Mouse (Mus musculus): Measurements from ENCODE around the gene Sh3kbp1. TPM values are rescaled to one million over a fixed set of nuclear protein-coding genes. Genes with fewer than 3 reads are reported as not detected.

The Sh3kbp1 gene
- polyA plus RNA-seq, 1 experiment from 2014 or later = 17.9 TPM

DNA sequence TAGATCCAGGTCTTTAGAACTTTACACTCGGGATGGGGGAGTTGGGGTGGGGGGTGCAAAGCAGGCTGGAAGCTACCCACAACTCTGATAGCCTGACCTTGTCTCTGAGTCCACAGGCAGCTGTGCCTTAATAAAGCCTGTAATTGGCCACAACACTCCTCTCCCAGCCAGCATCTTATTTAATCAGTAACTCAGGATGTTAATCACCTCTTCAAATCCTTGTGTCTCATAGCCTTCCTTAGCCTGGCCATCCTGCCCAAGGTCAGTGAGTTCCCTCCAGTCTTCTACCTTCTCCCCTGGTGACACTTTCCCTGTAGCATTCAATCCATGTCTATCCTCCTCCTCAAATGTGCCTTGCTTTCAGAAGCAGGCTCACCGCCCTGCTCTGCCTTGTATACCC is 342.0 kb downstream of the Sh3kbp1 start:
- Histone ChIP-seq H3K9ac (replicated peaks; ENCODE audit: low read depth) (no peak overlapping the region), H3K4me2 (replicated peaks; ENCODE audit: low read depth, low read length) (no peak overlapping the region), H3K27ac (ENCODE audit: low read length) (no peak overlapping the region), H3K4me3 (ENCODE audit: low read depth, low read length) (no peak overlapping the region), H3K4me1 (ENCODE audit: insufficient read depth, low read depth, low read length) (no peaks in the 10 kb centered on the region), H3K36me3 (ENCODE audit: insufficient read depth, low read length) (no peaks in the 10 kb centered on the region), H3K27me3 (replicated peaks; ENCODE audit: insufficient read depth, low read length) (no peaks in the 10 kb centered on the region), H3K9me3 (ENCODE audit: low read length) (no peaks in the 10 kb centered on the region)
- WGBS = 91% methylated on average over 2 of the region's 2 CpGs
- DNase-seq (ENCODE audit: low spot score) (no peak), ATAC-seq (no peak)
- TF ChIP-seq CTCF (IDR thresholded peaks at IDR 0.05) (no peak), EP300 (IDR thresholded peaks at IDR 0.05) (no peak)

DNA sequence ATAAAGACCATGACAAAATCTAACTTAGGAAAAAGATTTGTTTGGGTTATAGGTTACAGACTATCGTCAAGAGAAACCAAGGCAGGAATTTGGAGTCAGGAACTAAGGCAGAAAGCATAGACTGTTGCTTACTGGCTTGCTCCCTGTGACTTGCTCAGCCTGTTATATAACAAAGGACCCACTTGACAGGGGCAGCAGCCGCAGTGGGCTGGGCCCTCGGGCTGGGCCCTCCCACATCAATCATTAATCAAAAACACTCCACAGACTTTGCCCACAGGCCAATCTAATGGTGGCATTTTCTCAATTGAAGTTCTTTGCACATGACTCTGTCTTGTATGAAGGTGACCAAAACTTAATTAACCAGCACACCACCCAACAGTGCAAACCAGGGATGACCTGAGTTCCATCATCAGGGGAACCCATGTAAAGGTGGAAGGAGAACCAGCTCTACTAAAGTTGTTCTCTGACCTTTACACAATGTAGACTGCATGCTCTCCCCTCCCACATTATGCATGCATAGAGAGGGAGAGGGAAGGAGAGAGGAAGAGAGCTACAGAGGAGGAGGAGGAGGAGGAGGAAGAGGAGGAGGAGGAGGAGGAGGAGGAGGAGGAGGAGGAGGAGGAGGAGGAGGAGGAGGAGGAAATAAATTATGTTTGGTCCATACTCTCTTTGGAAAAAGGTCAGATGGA is 344.2 kb downstream of the Sh3kbp1 start:
- no peak overlapping the region for H3K4me2 ChIP-seq (replicated peaks; ENCODE audit: low read depth, low read length)
- no peak for ATAC-seq
- no peaks in the 10 kb centered on the region for H3K9me3 ChIP-seq (ENCODE audit: low read length)

DNA sequence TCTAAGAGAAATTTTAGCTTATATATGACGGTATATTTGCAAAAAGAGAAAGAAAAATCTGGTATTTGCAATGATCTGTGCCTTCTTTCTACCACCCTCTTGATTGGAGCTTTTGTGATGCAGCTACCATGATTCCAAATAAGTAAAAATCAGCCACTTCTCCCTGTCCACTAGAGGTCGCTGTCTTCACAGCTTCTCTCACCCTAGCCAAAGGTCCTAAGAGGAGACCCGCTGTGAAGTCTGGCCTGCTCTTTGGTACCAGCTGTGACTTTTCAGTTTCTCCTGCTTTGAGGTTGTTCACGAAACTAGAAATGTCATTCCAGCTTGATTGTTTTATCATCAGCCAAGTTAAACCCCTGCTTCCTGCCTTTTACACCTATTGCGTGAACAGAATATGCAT is 346.7 kb downstream of the Sh3kbp1 start:
- H3K4me1 ChIP-seq (ENCODE audit: insufficient read depth, low read depth, low read length) = no peaks in the 10 kb centered on the region
- no peak overlapping the region for H3K9ac ChIP-seq (replicated peaks; ENCODE audit: low read depth)
- DNase-seq (ENCODE audit: low spot score) (peak; percentile 73), ATAC-seq (peak; percentile 50)
- H3K36me3 ChIP-seq (ENCODE audit: insufficient read depth, low read length) = no peaks in the 10 kb centered on the region
- 22% methylated on average over 5 of the region's 5 CpGs for WGBS
- H3K4me2 ChIP-seq (replicated peaks; ENCODE audit: low read depth, low read length) = no peak overlapping the region
- no peaks in the 10 kb centered on the region for H3K9me3 ChIP-seq (ENCODE audit: low read length)
- no peak overlapping the region for H3K4me3 ChIP-seq (ENCODE audit: low read depth, low read length)
- TF ChIP-seq EP300 (IDR thresholded peaks at IDR 0.05) (no peak), CTCF (IDR thresholded peaks at IDR 0.05) (peak; percentile 76)
- H3K27ac ChIP-seq (ENCODE audit: low read length) = no peak overlapping the region
- H3K27me3 ChIP-seq (replicated peaks; ENCODE audit: insufficient read depth, low read length) = no peaks in the 10 kb centered on the region

More for the DNA sequence above, 344.2 kb downstream of the Sh3kbp1 start:
- Histone ChIP-seq H3K27me3 (replicated peaks; ENCODE audit: insufficient read depth, low read length) (no peaks in the 10 kb centered on the region), H3K36me3 (ENCODE audit: insufficient read depth, low read length) (no peaks in the 10 kb centered on the region), H3K27ac (ENCODE audit: low read length) (no peak overlapping the region), H3K4me1 (ENCODE audit: insufficient read depth, low read depth, low read length) (no peaks in the 10 kb centered on the region), H3K9ac (replicated peaks; ENCODE audit: low read depth) (no peak overlapping the region), H3K4me3 (ENCODE audit: low read depth, low read length) (no peak overlapping the region)
- WGBS = 35% methylated on average over 3 of the region's 3 CpGs
- TF ChIP-seq EP300 (IDR thresholded peaks at IDR 0.05) = no peak
- TF ChIP-seq CTCF (IDR thresholded peaks at IDR 0.05) = no peak
- no peak for DNase-seq (ENCODE audit: low spot score)

DNA sequence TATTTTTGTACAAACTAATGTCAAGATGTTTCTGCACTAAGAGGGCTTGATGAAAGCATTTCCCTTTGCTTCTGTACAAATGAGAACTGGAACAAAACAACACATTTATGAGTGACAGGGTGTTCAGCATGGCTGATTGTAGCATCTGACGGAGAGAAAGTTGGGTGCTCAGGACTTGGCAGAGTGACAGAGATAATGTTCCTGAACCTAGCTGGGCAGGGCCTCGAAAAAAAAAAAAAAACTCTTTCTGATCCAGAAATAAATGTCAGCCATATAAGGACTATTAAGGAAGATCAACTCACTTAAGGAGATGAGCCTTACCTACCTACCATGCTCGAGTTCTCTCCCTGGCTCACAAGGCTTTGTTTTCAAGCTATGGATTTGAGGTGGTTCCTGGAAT is 349.2 kb downstream of the Sh3kbp1 start:
- Histone ChIP-seq H3K4me1 (ENCODE audit: insufficient read depth, low read depth, low read length) (no peaks in the 10 kb centered on the region), H3K4me3 (ENCODE audit: low read depth, low read length) (no peak overlapping the region), H3K27ac (ENCODE audit: low read length) (no peak overlapping the region), H3K4me2 (replicated peaks; ENCODE audit: low read depth, low read length) (no peak overlapping the region), H3K27me3 (replicated peaks; ENCODE audit: insufficient read depth, low read length) (no peaks in the 10 kb centered on the region), H3K9ac (replicated peaks; ENCODE audit: low read depth) (no peak overlapping the region), H3K9me3 (ENCODE audit: low read length) (no peaks in the 10 kb centered on the region), H3K36me3 (ENCODE audit: insufficient read depth, low read length) (no peaks in the 10 kb centered on the region)
- ATAC-seq (no peak), DNase-seq (ENCODE audit: low spot score) (no peak)
- WGBS = 60% methylated on average over 3 of the region's 3 CpGs
- TF ChIP-seq EP300 (IDR thresholded peaks at IDR 0.05) (no peak), CTCF (IDR thresholded peaks at IDR 0.05) (no peak)

DNA sequence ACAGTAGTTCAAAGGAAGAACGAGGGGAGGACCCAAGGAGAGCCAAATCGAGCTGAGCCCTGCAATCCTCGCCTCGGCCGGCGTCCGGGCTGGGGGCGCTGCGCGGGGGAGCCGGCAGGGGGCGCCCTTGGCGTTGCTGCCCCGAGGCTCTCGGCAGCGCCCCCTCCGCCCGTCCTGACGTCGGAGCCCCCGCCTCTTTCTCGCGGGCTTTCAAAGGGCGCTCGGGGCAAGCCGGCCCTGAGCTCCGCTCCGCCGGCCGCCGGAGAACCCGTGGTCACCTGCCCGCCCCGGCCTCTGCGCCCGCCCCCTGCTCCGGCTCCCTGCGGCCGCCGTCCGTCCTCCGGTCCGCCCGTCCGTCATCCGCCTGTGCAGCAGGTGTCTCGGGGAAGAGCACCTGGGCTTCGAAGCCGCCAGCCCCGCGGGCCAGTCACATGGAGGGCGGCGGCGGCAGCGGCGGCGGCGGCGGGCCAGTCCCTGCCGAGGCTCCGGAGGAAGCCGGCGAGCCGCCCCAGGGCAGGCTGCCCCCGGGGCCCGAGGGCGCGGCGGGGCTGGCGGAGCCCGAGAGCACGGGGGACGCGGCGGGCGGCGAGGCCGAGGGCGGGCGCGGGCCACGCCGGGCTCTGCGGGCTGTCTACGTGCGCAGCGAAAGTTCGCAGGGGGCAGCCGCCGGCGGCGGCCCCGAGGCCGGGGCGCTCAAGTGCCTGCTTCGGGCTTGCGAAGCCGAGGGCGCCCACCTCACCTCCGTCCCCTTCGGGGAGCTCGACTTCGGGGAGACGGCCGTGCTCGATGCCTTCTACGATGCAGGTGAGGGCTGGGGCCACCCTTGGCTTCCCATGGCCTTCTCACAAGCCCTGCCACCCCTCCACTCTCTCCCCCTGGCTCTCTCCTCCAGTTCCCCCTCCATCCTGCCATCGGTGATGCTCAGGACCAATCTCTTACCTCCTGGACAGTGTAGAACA is 361.2 kb downstream of the Sh3kbp1 start, which contains the start of gene Map3k15:
Gene Map3k15, plus strand, starts transcription at position 432 of the 959 bp plus-strand sequence.
- no peaks in the 10 kb centered on the region for H3K4me1 ChIP-seq (ENCODE audit: insufficient read depth, low read depth, low read length)
- no peaks in the 10 kb centered on the region for H3K36me3 ChIP-seq (ENCODE audit: insufficient read depth, low read length)
- no peak within 1 kb of the TSS for H3K9ac ChIP-seq (replicated peaks; ENCODE audit: low read depth)
- no peak for TF ChIP-seq EP300 (IDR thresholded peaks at IDR 0.05)
- TF ChIP-seq CTCF (IDR thresholded peaks at IDR 0.05) = peak; percentile 76
- ATAC-seq = peak; percentile 87
- H3K4me2 ChIP-seq (replicated peaks; ENCODE audit: low read depth, low read length) = peak within 1 kb of the TSS; percentile 70
- DNase-seq (ENCODE audit: low spot score) = peak; percentile 74
- no peaks in the 10 kb centered on the region for H3K27me3 ChIP-seq (replicated peaks; ENCODE audit: insufficient read depth, low read length)
- WGBS = 31% methylated on average over 25 of the region's 108 CpGs
- no peaks in the 10 kb centered on the region for H3K9me3 ChIP-seq (ENCODE audit: low read length)
- peak within 1 kb of the TSS; percentile 34 for H3K4me3 ChIP-seq (ENCODE audit: low read depth, low read length)
- no peak within 1 kb of the TSS for H3K27ac ChIP-seq (ENCODE audit: low read length)

DNA sequence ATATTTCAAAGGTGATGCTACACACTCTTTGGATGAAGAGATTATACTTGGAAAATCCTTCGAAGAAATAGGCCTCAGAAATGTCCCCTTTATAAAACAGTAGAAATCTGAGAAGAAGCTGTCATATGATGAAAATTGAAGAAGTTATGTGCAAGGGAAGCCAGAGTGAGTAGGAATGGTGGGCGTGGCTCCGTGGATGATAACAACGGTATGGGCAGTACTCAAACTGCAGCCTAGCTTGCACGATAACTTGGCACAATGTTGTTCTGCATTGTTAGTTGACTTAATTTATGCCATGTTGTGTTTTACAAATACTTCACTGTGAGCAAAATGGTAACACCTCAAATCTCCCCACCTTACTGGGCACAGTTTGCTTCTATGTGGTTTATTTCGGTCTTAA is 368.7 kb downstream of the Sh3kbp1 start:
- DNase-seq (ENCODE audit: low spot score) (no peak), ATAC-seq (no peak)
- no peak overlapping the region for H3K4me2 ChIP-seq (replicated peaks; ENCODE audit: low read depth, low read length)
- no peaks in the 10 kb centered on the region for H3K27me3 ChIP-seq (replicated peaks; ENCODE audit: insufficient read depth, low read length)
- H3K4me3 ChIP-seq (ENCODE audit: low read depth, low read length) = no peak overlapping the region
- no peaks in the 10 kb centered on the region for H3K9me3 ChIP-seq (ENCODE audit: low read length)
- no peak for TF ChIP-seq EP300 (IDR thresholded peaks at IDR 0.05)
- TF ChIP-seq CTCF (IDR thresholded peaks at IDR 0.05) = no peak
- no peak overlapping the region for H3K9ac ChIP-seq (replicated peaks; ENCODE audit: low read depth)
- no peaks in the 10 kb centered on the region for H3K4me1 ChIP-seq (ENCODE audit: insufficient read depth, low read depth, low read length)
- 80% methylated on average over 6 of the region's 6 CpGs for WGBS
- H3K36me3 ChIP-seq (ENCODE audit: insufficient read depth, low read length) = no peaks in the 10 kb centered on the region
- no peak overlapping the region for H3K27ac ChIP-seq (ENCODE audit: low read length)

Other genes starting within 250 kb of the Sh3kbp1 start
- gene Map7d2, start 212.7 kb upstream of the Sh3kbp1 start, polyA plus RNA-seq (2015; fragmentation: Nextera tagmentation; extraction: Ambion mirVana) = 0.32 and 0.66 TPM in 2 replicates
- 11.7 and 12.6 TPM in 2 replicates for gene Bclaf3, start 100.6 kb upstream of the Sh3kbp1 start, polyA plus RNA-seq (2015; fragmentation: Nextera tagmentation; extraction: Ambion mirVana)